Mouse (Mus musculus) frontal cortex, postnatal 36 days (tissue): Measurements from ENCODE around the gene Spred1.

Experiments
- DNase-seq, 2 experiments: peaks; one replicate each; pipeline ENCODE4 v3.0.0; 2022; ENCODE audit warnings: low spot score in 2 of 2

The Spred1 gene

DNA sequence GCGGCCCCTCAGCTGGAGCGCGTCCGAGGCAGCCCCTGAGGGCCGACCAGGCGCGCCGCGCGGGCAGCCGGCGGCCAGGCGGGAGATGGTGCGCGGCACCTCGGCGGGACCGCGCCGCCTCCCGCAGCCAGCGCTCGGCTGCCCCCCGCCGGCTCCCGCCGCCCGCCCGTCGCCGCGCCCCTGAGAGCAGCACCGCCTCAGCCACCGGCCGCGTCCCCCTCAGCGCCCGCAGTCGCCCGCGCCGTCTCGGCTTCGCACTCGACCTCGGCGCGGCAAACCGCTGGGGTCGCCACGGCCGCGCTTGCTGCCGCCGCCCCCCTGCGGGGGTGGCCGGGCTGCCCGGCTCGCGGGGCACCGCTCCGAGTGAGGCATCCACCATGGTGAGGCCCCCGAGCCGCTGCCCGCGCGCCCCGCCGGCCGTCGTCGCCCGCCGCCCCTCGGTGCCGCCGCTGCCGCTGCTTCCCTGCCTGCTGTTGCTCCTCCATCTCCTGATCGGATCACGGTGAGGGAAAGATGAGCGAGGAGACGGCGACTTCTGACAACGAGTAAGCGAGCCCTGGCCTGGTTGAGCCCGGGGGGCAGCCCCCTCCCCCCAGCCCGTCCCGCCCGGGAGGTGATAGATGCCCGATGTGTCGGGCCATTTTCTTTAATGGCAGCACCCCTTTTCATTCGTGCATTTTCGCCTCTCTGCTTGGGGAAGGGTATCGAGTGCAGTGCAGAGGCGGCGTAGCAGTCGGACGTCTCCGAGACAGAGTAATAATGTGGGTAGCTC lies at the start of gene Spred1:
TSS of gene Spred1 (plus strand) at position 163 of the 772 bp plus-strand sequence.
- DNase-seq, result peak in 1 of 2 experiments; percentile 30

- no peak for DNase-seq
These were observed 49.6 kb upstream of the Spred1 start for GRCm38 (mm10) chr2:117071596-117071995.

DNA sequence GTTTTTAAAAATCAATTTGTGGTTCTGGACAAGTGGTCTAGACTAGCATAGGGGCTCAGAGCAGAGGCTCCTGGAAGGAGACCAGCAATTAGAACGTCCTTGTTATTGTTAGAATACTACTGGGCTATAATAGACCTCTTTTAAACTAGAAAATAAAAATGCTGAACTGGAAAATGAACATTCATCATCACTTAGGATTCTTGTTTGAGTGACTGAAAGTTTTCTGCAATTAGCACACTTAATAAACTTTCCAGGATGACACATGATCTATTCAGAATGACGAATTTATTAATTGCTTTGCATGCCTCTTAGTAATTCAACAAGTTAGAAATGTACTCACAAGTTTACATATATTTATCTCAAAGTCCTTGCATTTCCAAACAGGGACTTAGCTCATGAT lies 42.5 kb upstream of the Spred1 start:
- DNase-seq, result no peak

DNA sequence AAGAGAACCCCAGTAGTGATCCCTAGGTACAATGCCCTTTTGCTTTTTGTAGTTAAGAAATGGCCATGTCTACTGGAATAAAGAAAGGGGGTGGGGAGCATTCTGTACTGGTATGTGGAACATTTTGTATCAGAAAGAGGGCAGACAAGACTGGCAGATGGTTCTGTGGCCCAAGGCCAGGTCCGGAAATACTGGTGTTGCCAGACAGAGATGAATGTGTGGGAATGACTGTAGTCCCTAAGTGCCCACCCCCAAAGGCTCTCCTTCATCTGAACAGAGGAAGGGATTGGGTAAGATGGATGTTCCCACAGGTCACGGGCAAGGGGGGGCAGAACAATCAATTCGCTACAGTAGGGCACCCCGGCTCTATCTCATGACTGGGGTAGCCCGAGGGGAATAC lies 41.6 kb upstream of the Spred1 start:
- no peak for DNase-seq

DNA sequence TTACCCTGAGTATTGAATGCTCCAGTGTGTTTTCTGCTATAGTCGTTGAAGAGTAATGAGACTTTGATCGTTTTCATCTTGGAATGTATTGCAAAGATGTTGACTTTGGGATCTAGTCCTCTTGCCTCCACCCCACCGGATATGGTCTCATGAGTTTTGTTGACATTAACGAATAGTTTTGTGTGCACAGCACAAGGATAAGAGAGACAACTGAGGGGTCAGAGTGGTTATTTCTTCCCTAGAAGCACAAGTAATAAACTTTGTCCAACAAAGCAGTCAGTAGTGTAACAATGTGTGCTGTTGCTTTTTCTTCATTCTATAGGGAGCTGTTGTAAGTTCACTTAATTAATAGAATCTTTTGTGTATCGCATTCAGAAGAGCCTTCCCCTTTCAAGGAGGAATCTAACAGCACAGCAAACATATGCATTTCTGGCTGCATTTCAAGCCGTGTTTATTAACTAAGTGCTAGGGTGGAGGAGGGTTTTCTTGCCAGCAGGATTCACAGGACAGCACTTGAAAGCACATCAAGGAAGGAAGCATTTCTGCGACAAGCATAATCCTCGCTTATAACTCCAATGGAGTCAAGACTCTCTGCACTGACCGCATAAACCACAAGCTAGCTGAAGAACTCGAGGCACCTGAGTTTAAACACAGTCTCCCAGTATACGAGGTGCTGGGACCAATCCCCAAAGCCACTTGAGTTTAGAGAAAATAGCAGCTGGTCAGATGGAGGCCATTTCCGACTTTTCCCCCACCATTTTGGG lies 35.0 kb upstream of the Spred1 start:
- no peak for DNase-seq

DNA sequence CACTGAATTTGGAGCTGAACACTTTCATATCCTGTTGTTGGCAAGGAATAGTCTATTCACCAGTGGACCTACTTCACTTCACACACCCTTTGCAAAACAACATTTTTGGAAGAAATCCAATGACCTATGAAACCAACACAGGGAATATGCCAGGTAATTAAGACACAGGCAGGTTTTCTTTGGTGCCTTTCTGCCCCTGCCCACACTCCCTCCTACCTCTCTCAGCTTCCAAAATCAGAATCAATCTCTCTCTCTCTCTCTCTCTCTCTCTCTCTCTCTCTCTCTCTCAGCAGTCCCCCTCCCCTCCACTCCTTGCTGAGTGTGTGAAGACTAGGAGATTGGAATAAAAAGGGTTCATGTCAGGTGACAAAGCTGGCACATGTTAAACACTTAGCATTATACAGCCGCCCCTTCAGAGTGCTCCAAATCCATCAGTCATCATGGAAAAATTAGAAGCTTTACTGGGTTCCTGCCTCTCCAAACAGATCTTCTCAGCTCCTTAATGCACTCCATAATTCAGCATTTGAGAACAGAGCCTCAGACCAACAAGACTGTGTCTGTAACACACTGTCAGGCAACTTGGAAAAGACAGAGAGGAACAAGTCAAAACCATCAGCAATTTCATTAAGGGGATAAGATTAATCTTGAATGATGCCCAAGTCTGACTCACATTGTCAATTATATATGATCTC lies 34.3 kb upstream of the Spred1 start:
- no peak for DNase-seq

DNA sequence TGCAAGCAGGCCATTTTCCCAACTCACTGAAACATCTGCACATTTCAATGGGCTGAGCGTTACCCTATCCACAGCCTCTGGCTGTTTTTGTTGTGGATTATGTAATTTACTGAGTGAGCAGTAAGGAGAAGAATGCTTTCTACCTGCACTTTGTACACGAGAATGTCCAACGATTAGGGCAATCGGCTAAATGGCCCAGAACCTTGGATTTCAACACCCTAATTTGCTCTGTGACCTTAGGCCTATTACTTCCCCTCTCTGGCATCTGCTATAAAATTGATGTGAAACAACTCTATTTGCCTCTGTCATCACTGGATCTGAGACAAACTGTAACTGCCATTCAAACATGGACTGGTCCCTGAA lies 33.7 kb upstream of the Spred1 start:
- DNase-seq, result no peak

DNA sequence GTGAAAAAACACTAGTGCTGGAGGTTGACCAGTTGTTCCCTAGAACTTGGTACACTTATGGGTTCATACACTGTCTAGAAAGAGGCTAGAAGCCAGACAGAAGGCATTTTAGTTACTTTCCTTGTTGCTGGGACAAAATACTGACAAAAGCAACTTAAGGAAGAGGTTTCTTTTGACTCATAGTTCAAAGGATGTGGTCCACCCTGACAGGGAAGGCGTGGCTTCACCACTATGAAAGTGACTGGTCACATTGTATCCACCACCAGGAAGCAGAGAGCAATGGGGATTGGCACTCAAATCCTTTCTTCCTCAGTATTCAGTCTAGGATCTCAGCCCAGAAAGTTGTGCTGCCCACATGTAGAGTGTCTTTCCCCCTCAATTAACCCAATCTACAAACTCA lies 31.7 kb upstream of the Spred1 start:
- DNase-seq, result no peak

- no peak for DNase-seq
These were observed 31.1 kb upstream of the Spred1 start for GRCm38 (mm10) chr2:117090061-117090460.

GRCm38 (mm10) chr2:117092946-117093401 lies 28.2 kb upstream of the Spred1 start:
- DNase-seq, result no peak

GRCm38 (mm10) chr2:117095491-117095890 lies 25.7 kb upstream of the Spred1 start:
- no peak for DNase-seq

DNA sequence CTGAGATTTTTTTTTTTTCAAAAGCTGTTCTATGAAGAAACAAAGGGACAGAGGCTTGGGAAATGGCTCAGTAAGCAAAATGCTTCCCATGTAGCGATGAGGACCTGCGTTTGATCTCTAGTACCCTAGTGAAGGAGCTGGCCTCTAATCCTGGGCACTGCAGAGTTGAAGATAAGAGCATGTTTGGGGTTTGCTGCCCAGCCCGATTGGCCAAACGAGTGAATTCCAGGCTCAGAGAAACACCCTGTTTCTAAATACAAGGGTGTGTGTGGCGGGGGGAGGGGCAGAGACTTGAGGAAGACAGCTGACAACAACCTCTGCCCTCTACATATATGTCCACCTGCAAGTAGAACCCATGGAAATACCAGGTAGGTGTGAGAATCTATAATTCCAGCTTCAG lies 23.9 kb upstream of the Spred1 start:
- DNase-seq, result no peak

GRCm38 (mm10) chr2:117099316-117099715 lies 21.9 kb upstream of the Spred1 start:
- DNase-seq, result no peak

- no peak for DNase-seq
These were observed 17.7 kb upstream of the Spred1 start for GRCm38 (mm10) chr2:117103461-117103860.

- DNase-seq, result no peak
These were observed 15.8 kb upstream of the Spred1 start for GRCm38 (mm10) chr2:117105407-117105806.

DNA sequence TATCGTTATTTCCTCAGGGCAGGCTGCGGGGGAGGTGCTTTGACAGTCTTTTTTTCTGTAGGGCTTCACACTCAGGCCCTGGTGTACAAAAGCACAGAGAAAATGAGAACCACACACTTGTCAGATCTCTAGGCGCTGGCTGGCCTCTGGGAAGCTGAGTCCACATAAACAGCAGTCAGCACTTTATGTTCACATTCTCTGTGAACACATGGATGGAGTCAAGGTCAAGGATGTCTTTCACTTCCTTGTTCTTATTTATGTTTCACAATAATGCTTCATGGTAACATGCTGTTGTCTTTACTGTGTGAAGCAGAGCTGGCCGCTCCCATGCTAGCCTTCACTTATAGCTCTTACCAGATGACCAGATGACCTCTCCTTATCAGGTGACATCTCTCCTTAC lies 13.1 kb upstream of the Spred1 start:
- no peak for DNase-seq

- DNase-seq, result no peak
These were observed 11.9 kb upstream of the Spred1 start for GRCm38 (mm10) chr2:117109296-117109695.

DNA sequence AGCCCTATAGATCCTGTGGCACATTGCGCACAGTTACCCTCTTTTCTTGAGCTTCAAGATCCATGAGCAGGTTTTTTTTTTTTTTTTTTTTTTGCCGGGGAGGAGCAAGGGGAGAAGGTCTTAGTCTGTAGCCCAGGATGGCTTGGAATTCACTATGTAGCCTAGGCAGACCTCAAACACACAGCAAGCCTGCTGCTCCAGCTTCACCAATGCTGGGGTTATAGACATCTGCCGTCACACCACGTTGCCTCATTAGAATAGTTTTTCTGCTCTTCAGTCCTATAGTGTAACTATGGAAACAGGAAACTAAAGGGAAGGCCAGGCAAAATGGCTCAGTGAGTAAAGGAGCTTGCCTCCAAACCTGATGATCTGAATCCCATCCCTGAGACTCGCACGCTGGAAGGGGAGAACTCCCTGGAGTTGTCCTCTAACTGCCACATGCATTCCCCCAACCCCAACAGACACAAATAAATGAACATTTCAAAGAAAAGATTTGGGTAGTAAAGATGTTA lies 10.8 kb upstream of the Spred1 start:
- no peak for DNase-seq

DNA sequence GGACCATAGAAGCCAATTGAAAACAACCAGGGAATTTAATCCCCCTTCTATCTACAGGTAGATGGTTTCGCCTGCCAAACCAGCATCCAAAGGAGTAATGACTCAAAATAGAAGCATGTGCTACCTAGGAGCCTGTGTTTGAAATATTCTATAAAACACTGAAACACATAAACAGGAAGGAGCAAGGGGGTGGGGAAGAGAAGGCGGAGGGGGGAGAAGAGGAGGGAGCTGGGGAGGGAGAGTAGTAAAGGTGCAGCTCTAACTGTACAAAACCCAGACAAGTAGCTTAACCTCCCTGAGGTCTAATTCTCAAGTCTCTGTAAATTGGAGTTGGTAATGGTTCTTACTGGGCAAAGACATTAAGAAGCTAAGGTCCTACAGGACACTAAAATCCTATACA lies 7.9 kb upstream of the Spred1 start:
- DNase-seq, result no peak

GRCm38 (mm10) chr2:117113762-117114161 lies 7.4 kb upstream of the Spred1 start:
- DNase-seq, result no peak

- DNase-seq, result no peak
These were observed 2.7 kb upstream of the Spred1 start for GRCm38 (mm10) chr2:117118516-117118915.
